Mouse (Mus musculus): ENCODE results near the gene Sv2b.
A peak's percentile ranks its signal among the peaks of the same experiment; 100 is the strongest.
"Not testable (repeated sequence)": the region's sequence is repeated elsewhere in the genome, so short reads cannot be mapped to it uniquely, and the experiment has no call there.

Gene Sv2b

GRCm38 (mm10) chr7:75207965-75208644 lies 101.0 kb downstream of the Sv2b start:
- no peak for DNase-seq

- no peak for DNase-seq
Measured at GRCm38 (mm10) chr7:75206671-75207070, 102.4 kb downstream of the Sv2b start.

- no peak for DNase-seq
Measured at GRCm38 (mm10) chr7:75205386-75205785, 103.7 kb downstream of the Sv2b start.

GRCm38 (mm10) chr7:75194919-75195230 lies 114.2 kb downstream of the Sv2b start:
- not testable (repeated sequence) for DNase-seq

- DNase-seq = no peak
Measured at GRCm38 (mm10) chr7:75194158-75194918, 114.7 kb downstream of the Sv2b start.

GRCm38 (mm10) chr7:75190192-75190591 lies 118.9 kb downstream of the Sv2b start:
- DNase-seq = no peak

GRCm38 (mm10) chr7:75175042-75175441 lies 134.0 kb downstream of the Sv2b start:
- DNase-seq = no peak

GRCm38 (mm10) chr7:75167481-75167880 lies 141.6 kb downstream of the Sv2b start:
- DNase-seq = peak; percentile 57

GRCm38 (mm10) chr7:75147174-75147573 lies 161.9 kb downstream of the Sv2b start:
- DNase-seq = no peak

GRCm38 (mm10) chr7:75142800-75143199 lies 166.3 kb downstream of the Sv2b start:
- no peak for DNase-seq

GRCm38 (mm10) chr7:75141919-75142700 lies 167.0 kb downstream of the Sv2b start:
- DNase-seq = peak; percentile 42

GRCm38 (mm10) chr7:75139306-75139705 lies 169.8 kb downstream of the Sv2b start:
- no peak for DNase-seq

- peak; percentile 76 for DNase-seq
Measured at GRCm38 (mm10) chr7:75134710-75135617, 174.1 kb downstream of the Sv2b start.

- no peak for DNase-seq
Measured at GRCm38 (mm10) chr7:75128036-75128435, 181.0 kb downstream of the Sv2b start.

- no peak for DNase-seq
Measured at GRCm38 (mm10) chr7:75124067-75124466, 185.0 kb downstream of the Sv2b start.

GRCm38 (mm10) chr7:75118022-75118673 lies 190.9 kb downstream of the Sv2b start:
- no peak for DNase-seq

GRCm38 (mm10) chr7:75110689-75111088 lies 198.4 kb downstream of the Sv2b start:
- peak; percentile 91 for DNase-seq

- no peak for DNase-seq
Measured at GRCm38 (mm10) chr7:75107441-75107840, 201.6 kb downstream of the Sv2b start.

GRCm38 (mm10) chr7:75103900-75104299 lies 205.2 kb downstream of the Sv2b start:
- DNase-seq = peak; percentile 69

GRCm38 (mm10) chr7:75102536-75103332 lies 206.3 kb downstream of the Sv2b start:
- no peak for DNase-seq

- no peak for DNase-seq
Measured at GRCm38 (mm10) chr7:75085473-75085872, 223.6 kb downstream of the Sv2b start.
